Mouse (Mus musculus): ENCODE measurements at regions not wholly inside any gene's neighbourhood (a gene's known extent, or its start where the extent isn't known, plus 50 kb on each side); places are given as distances from the start of the nearest gene placed in this dataset.
"Not testable (repeated sequence)": the region's sequence is repeated elsewhere in the genome, so short reads cannot be mapped to it uniquely, and the experiment has no call there.

GRCm38 (mm10) chr4:146263038-146263685 lies 106.5 kb downstream of the Zfp600 start:
- DNase-seq = peak in 1 of 2 experiments; percentile 5

GRCm38 (mm10) chr4:146263790-146264189 lies 107.2 kb downstream of the Zfp600 start:
- not testable (repeated sequence) for DNase-seq

GRCm38 (mm10) chr4:146270119-146270747 lies 113.6 kb downstream of the Zfp600 start:
- not testable (repeated sequence) for DNase-seq

Measured in heart, adult 18-20 months (tissue).